Mouse (Mus musculus) midbrain, embryonic 15.5 days (tissue): Measurements from ENCODE around the gene Tox2. TPM values are rescaled to one million over a fixed set of nuclear protein-coding genes. Genes with fewer than 3 reads are reported as not detected.

ENCODE experiments used
- ATAC-seq: fragments of 200-750 bp; cut with Nextera tagmentation; replicated peaks from 2 replicates; pipeline ENCODE4 v1.8.0; 2017; ENCODE audit warnings: moderate TSS enrichment
- H3K27ac ChIP-seq: fragments of 300-500 bp; sonication (generic); 2 replicates; pipeline ENCODE4 v1.5.1; 2015; ENCODE audit warnings: mild to moderate bottlenecking, inconsistent platforms
- H3K27me3 ChIP-seq: fragments of 300-500 bp; sonication (generic); replicated peaks from 2 replicates; pipeline ENCODE4 v1.6.1; 2015; ENCODE audit warnings: inconsistent platforms
- H3K36me3 ChIP-seq: fragments of 300-500 bp; sonication (generic); replicated peaks from 2 replicates; pipeline ENCODE4 v1.6.1; 2015; ENCODE audit warnings: inconsistent platforms
- H3K4me1 ChIP-seq: fragments of 300-500 bp; sonication (generic); 2 replicates; pipeline ENCODE4 v1.6.1; 2015; ENCODE audit warnings: inconsistent platforms
- H3K4me2 ChIP-seq: fragments of 300-500 bp; sonication (generic); 2 replicates; pipeline ENCODE4 v1.6.1; 2015; ENCODE audit warnings: inconsistent platforms, mild to moderate bottlenecking, moderate library complexity
- H3K4me3 ChIP-seq: fragments of 300-500 bp; sonication (generic); 2 replicates; pipeline ENCODE4 v1.5.1; 2015; ENCODE audit warnings: mild to moderate bottlenecking, inconsistent platforms
- H3K9ac ChIP-seq: fragments of 300-500 bp; sonication (generic); 2 replicates; pipeline ENCODE4 v1.6.1; 2015; ENCODE audit warnings: mild to moderate bottlenecking, inconsistent platforms
- H3K9me3 ChIP-seq: fragments of 300-500 bp; sonication (generic); 2 replicates; pipeline ENCODE4 v1.6.1; 2016; ENCODE audit warnings: inconsistent platforms
- WGBS: fragments of 180-500 bp; shearing (Covaris S2); methylation state at CpG from one replicate; pipeline ENCODE4 v1.1.7; 2015; ENCODE audit warnings: mixed read lengths; 5-methylcytosine and 5-hydroxymethylcytosine counted together
- polyA plus RNA-seq: library from polyadenylated mRNA; unstranded; fragments of >200 nt; fragmentation: Nextera tagmentation; extraction: Ambion mirVana; gene quantifications from 2 replicates; pipeline ENCODE4 v1.2.1, GENCODE M21; 2015

Tox2 gene
- polyA plus RNA-seq, 1 experiment from 2014 or later, result 55.1 TPM

- Histone ChIP-seq H3K4me3 (no peak overlapping the region), H3K4me1 (peaks cover 50% of the 10 kb centered on the region), H3K4me2 (no peak overlapping the region), H3K27ac (no peak overlapping the region), H3K36me3 (no peaks in the 10 kb centered on the region), H3K9ac (no peak overlapping the region), H3K27me3 (no peaks in the 10 kb centered on the region), H3K9me3 (no peaks in the 10 kb centered on the region)
- no peak for ATAC-seq
- WGBS, result 100% methylated on average over 2 of the region's 2 CpGs
Measured at GRCm38 (mm10) chr2:163207315-163207714, 4.4 kb downstream of the Tox2 start.

DNA sequence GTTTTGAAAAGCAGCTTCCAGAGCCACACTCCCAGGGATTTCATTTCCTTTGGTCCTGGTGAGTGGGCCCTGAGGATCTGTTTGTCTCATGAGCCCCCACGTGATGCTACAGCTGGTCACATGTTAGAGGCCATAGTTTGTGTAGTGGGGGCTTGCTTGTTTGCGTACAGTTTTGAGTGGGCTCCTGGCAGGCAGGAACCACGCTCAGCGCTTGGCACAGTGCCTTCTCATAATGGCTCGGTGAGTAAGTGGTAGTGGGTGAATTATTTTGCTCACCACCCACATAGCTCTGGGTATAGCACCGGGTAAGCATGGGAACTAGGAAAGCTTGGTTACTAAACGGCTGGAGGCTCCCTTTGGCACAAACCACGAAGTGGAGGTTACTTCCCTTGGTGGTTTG lies 6.2 kb downstream of the Tox2 start:
- H3K27ac ChIP-seq, result no peak overlapping the region
- no peaks in the 10 kb centered on the region for H3K27me3 ChIP-seq
- 86% methylated on average over 8 of the region's 8 CpGs for WGBS
- ATAC-seq, result no peak
- peaks cover 32% of the 10 kb centered on the region for H3K4me1 ChIP-seq
- no peak overlapping the region for H3K4me3 ChIP-seq
- H3K4me2 ChIP-seq, result no peak overlapping the region
- H3K9me3 ChIP-seq, result no peaks in the 10 kb centered on the region
- no peaks in the 10 kb centered on the region for H3K36me3 ChIP-seq
- no peak overlapping the region for H3K9ac ChIP-seq

DNA sequence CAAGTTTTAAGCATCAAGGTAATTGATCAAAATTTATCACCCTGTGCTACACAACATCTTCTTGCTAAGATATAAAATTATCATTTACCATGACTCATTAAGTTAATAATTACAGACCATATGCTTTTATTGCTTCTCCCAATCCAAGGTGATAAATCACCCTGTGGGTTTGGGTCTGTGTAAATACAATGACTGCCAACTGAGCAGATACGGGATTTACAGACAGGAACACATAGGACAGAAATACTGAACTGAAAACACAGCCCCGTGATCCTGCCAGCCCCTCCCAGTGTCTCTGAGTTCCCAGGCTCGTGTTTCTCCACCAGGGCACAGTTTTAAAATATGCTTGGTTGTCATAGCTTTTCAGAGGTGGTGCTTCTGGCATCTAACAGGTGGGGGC lies 10.2 kb downstream of the Tox2 start:
- H3K27me3 ChIP-seq, result no peaks in the 10 kb centered on the region
- no peak for ATAC-seq
- no peak overlapping the region for H3K4me3 ChIP-seq
- H3K4me2 ChIP-seq, result no peak overlapping the region
- no peaks in the 10 kb centered on the region for H3K36me3 ChIP-seq
- H3K27ac ChIP-seq, result no peak overlapping the region
- WGBS, result 40% methylated on average over 3 of the region's 3 CpGs
- H3K4me1 ChIP-seq, result peaks cover 13% of the 10 kb centered on the region
- no peak overlapping the region for H3K9ac ChIP-seq
- no peaks in the 10 kb centered on the region for H3K9me3 ChIP-seq

- ATAC-seq, result no peak
- no peak overlapping the region for H3K4me3 ChIP-seq
- WGBS, result 71% methylated on average over 3 of the region's 3 CpGs
- H3K27ac ChIP-seq, result no peak overlapping the region
- H3K4me2 ChIP-seq, result no peak overlapping the region
- H3K9me3 ChIP-seq, result no peaks in the 10 kb centered on the region
- no peak overlapping the region for H3K9ac ChIP-seq
- peaks cover 25% of the 10 kb centered on the region for H3K4me1 ChIP-seq
- no peaks in the 10 kb centered on the region for H3K36me3 ChIP-seq
- H3K27me3 ChIP-seq, result no peaks in the 10 kb centered on the region
Measured at GRCm38 (mm10) chr2:163218095-163218494, 15.2 kb downstream of the Tox2 start.

GRCm38 (mm10) chr2:163218571-163218970 lies 15.6 kb downstream of the Tox2 start:
- no peak overlapping the region for H3K27ac ChIP-seq
- ATAC-seq, result peak; percentile 38; the same call in 1 of the 2 replicates
- peaks cover 25% of the 10 kb centered on the region for H3K4me1 ChIP-seq
- H3K9me3 ChIP-seq, result no peaks in the 10 kb centered on the region
- H3K36me3 ChIP-seq, result no peaks in the 10 kb centered on the region
- no peak overlapping the region for H3K9ac ChIP-seq
- 42% methylated on average over 7 of the region's 7 CpGs for WGBS
- H3K4me3 ChIP-seq, result no peak overlapping the region
- H3K4me2 ChIP-seq, result no peak overlapping the region
- no peaks in the 10 kb centered on the region for H3K27me3 ChIP-seq

DNA sequence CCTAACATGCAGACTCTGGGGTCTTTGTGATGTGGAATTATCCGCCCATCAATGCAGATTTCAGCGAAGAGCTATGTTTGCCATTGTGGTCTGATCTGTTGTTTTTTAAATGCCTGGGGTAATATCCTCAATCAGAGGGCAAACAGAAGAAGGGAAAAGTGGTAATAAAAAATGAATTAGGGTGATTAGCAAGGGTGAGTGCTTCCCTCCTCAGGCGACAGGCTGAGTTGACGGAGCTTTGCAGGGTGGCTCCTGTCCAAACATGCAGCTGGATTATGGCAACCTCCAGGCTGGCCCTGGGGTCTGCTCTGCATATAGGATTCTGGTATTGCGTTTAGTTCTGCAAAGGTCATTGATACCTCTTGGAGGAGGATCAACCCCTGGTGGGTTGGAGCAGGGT lies 16.5 kb downstream of the Tox2 start:
- Histone ChIP-seq H3K4me2 (no peak overlapping the region), H3K27me3 (no peaks in the 10 kb centered on the region), H3K27ac (peak overlapping the region; percentile 41; the same call in 1 of the 2 replicates), H3K4me3 (no peak overlapping the region), H3K9ac (no peak overlapping the region), H3K4me1 (peaks cover 28% of the 10 kb centered on the region), H3K36me3 (no peaks in the 10 kb centered on the region), H3K9me3 (no peaks in the 10 kb centered on the region)
- peak; percentile 48 for ATAC-seq
- 27% methylated on average over 5 of the region's 5 CpGs for WGBS

GRCm38 (mm10) chr2:163220706-163221105 lies 17.8 kb downstream of the Tox2 start:
- no peaks in the 10 kb centered on the region for H3K36me3 ChIP-seq
- ATAC-seq, result no peak
- no peak overlapping the region for H3K27ac ChIP-seq
- H3K9ac ChIP-seq, result no peak overlapping the region
- H3K27me3 ChIP-seq, result no peaks in the 10 kb centered on the region
- peaks cover 36% of the 10 kb centered on the region for H3K4me1 ChIP-seq
- no peak overlapping the region for H3K4me3 ChIP-seq
- WGBS, result 94% methylated on average over 11 of the region's 11 CpGs
- no peak overlapping the region for H3K4me2 ChIP-seq
- no peaks in the 10 kb centered on the region for H3K9me3 ChIP-seq

GRCm38 (mm10) chr2:163225302-163225701 lies 22.4 kb downstream of the Tox2 start:
- Histone ChIP-seq H3K36me3 (no peaks in the 10 kb centered on the region), H3K4me1 (peaks cover 44% of the 10 kb centered on the region), H3K9me3 (no peaks in the 10 kb centered on the region), H3K27me3 (no peaks in the 10 kb centered on the region), H3K4me2 (peak overlapping the region; percentile 4), H3K9ac (no peak overlapping the region), H3K4me3 (no peak overlapping the region), H3K27ac (peak overlapping the region; percentile 69)
- WGBS, result 54% methylated on average over 15 of the region's 15 CpGs
- ATAC-seq, result peak; percentile 51

GRCm38 (mm10) chr2:163229050-163229449 lies 26.1 kb downstream of the Tox2 start:
- no peak overlapping the region for H3K27ac ChIP-seq
- H3K4me3 ChIP-seq, result no peak overlapping the region
- peaks cover 48% of the 10 kb centered on the region for H3K4me1 ChIP-seq
- WGBS, result 81% methylated on average over 9 of the region's 9 CpGs
- no peaks in the 10 kb centered on the region for H3K36me3 ChIP-seq
- no peak overlapping the region for H3K9ac ChIP-seq
- no peak for ATAC-seq
- no peaks in the 10 kb centered on the region for H3K27me3 ChIP-seq
- no peak overlapping the region for H3K4me2 ChIP-seq
- H3K9me3 ChIP-seq, result no peaks in the 10 kb centered on the region

DNA sequence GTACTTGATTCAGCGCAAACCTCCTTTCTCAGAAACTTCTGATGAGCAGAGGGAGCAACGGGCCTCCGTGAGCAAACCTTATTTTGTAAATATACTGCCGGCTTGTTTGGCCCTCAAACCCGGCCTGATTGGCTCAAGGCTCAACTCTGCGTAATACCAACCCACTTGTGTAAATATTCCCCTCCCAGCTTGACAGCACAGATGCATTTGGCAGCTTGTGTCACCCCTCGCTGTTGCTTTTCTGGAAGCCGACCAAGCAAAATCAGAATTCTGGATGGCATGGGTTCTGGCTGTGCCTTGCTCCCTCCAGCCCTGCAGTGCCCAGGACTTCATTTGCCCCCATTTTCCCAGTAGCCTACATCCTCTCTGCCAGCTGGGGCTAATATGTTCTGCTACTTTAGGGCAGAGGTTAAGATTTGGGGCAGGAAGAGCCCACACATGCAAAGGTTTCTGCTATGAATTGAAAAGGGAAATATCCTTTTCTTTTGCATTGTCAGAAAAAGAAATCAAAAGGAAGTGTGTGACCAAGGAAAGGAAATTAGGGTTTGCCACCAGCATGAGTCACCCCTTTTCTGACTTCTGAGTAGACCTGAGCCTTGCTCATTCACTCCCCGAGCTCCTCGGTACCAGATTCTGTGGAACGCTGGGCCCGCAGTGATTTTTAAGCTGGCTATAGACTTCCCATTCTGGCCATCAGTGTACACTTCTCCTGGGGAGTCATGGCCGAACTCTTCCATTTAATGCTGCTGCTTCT lies 29.0 kb downstream of the Tox2 start:
- Histone ChIP-seq H3K4me3 (no peak overlapping the region), H3K27ac (peak overlapping the region; percentile 11; the same call in 1 of the 2 replicates), H3K9me3 (no peaks in the 10 kb centered on the region), H3K9ac (no peak overlapping the region), H3K4me2 (no peak overlapping the region), H3K4me1 (peaks cover 33% of the 10 kb centered on the region), H3K27me3 (no peaks in the 10 kb centered on the region), H3K36me3 (no peaks in the 10 kb centered on the region)
- ATAC-seq, result no peak
- 70% methylated on average over 13 of the region's 13 CpGs for WGBS

GRCm38 (mm10) chr2:163233666-163234065 lies 30.7 kb downstream of the Tox2 start:
- Histone ChIP-seq H3K4me2 (no peak overlapping the region), H3K4me3 (no peak overlapping the region), H3K36me3 (no peaks in the 10 kb centered on the region), H3K27me3 (no peaks in the 10 kb centered on the region), H3K9me3 (no peaks in the 10 kb centered on the region), H3K9ac (no peak overlapping the region), H3K27ac (peak overlapping the region; percentile 26), H3K4me1 (peaks cover 29% of the 10 kb centered on the region)
- 79% methylated on average over 9 of the region's 9 CpGs for WGBS
- no peak for ATAC-seq

DNA sequence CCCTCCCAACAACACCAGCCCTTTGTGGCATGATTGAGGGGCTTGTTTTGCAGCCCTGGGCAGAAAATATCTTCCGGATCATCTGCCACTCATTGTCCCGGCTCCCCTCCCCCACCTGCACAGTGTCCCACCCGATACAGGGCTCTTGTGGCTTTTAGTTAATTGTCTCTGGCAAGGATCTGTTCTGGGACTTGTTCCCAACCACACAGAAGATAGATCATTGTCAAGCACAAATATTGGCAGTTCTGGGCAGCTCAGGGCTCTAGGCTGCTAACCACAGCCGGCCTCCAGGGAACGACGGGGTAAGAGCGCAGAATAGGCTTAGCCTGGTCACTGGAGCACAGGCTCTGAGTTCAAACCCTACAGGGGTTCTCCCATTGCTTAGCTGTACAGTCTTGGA lies 33.1 kb downstream of the Tox2 start:
- Histone ChIP-seq H3K4me2 (no peak overlapping the region), H3K36me3 (no peaks in the 10 kb centered on the region), H3K27ac (no peak overlapping the region), H3K9me3 (no peaks in the 10 kb centered on the region), H3K27me3 (no peaks in the 10 kb centered on the region), H3K9ac (no peak overlapping the region), H3K4me3 (no peak overlapping the region), H3K4me1 (peaks cover 38% of the 10 kb centered on the region)
- ATAC-seq, result no peak
- WGBS, result 56% methylated on average over 7 of the region's 7 CpGs

DNA sequence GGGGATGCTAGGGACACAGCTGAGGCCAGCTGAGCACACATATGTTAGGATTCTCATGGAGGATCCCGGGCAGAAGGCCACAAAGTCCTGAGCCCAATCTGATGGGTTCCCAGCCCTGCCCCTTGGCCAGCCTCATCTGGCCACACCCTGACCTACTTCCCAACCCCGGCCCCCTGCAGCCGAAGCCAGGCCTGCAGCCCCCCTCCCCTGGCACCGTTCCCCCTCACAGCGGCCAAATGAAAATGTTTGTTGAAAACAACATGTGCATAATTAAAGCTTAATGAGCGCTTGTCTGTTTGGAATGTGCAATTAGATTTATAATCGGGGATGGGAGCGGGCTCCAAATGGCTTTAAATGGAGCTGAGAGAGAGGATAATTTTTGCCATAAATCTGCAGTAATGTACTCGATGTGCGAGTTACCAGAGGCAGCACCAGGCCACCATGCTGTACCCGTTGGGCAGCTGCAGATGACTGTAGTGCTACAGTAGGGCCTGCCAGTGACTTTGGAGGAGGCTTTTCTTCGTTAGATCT lies 35.1 kb downstream of the Tox2 start:
- Histone ChIP-seq H3K27me3 (no peaks in the 10 kb centered on the region), H3K27ac (0 out of 2 replicates have a peak overlapping the region, but pooled peaks have one; percentile 22), H3K36me3 (no peaks in the 10 kb centered on the region), H3K4me3 (no peak overlapping the region), H3K9ac (no peak overlapping the region), H3K4me2 (no peak overlapping the region), H3K9me3 (no peaks in the 10 kb centered on the region), H3K4me1 (peaks cover 36% of the 10 kb centered on the region)
- ATAC-seq, result 0 out of 2 replicates have a peak, but pooled peaks have one; percentile 9
- WGBS, result 69% methylated on average over 12 of the region's 12 CpGs
